Mouse (Mus musculus) adrenal gland, adult 2 months (tissue): ENCODE data around the gene Wdfy2. TPM values are rescaled to one million over a fixed set of nuclear protein-coding genes. Genes with fewer than 3 reads are reported as not detected.
"Not testable (repeated sequence)": the region's sequence is repeated elsewhere in the genome, so short reads cannot be mapped to it uniquely, and the experiment has no call there.

ENCODE experiments used
- DNase-seq: peaks from one replicate; pipeline ENCODE4 v3.0.0; 2021
- polyA plus RNA-seq: library from polyadenylated mRNA; depleted of rRNA; stranded (reverse); fragments of >200 nt; gene quantifications from 2 replicates; pipeline ENCODE4 v1.2.3, GENCODE M21; 2012
- total RNA-seq, 2 experiments: library from RNA; stranded (reverse); gene quantifications; 2 replicates each; pipeline ENCODE4 v1.2.3; 2021

Gene Wdfy2
- total and polyA plus RNA-seq, 3 experiments = 14.0 to 31.9 (median 29.5) TPM

DNA sequence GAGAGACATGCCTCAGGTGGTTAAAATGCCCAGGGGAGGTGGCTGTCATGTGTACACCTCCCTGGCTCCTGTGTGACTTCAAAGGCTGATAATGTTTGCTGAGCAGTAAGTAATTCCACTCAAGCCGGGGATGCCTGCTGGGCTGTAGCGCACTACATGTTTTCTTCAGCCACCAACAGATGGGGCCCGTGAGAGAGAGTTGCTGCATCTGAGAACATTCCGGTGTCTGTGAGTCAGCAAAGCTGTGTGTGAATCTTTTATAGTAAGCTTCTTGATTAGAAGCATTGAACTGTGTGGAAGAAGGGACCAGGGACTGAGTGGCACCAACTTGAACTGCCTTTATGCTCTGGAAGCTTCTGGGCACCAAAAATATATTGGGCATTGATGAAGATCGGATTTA lies 42.0 kb downstream of the Wdfy2 start:
- peak; percentile 88 for DNase-seq

DNA sequence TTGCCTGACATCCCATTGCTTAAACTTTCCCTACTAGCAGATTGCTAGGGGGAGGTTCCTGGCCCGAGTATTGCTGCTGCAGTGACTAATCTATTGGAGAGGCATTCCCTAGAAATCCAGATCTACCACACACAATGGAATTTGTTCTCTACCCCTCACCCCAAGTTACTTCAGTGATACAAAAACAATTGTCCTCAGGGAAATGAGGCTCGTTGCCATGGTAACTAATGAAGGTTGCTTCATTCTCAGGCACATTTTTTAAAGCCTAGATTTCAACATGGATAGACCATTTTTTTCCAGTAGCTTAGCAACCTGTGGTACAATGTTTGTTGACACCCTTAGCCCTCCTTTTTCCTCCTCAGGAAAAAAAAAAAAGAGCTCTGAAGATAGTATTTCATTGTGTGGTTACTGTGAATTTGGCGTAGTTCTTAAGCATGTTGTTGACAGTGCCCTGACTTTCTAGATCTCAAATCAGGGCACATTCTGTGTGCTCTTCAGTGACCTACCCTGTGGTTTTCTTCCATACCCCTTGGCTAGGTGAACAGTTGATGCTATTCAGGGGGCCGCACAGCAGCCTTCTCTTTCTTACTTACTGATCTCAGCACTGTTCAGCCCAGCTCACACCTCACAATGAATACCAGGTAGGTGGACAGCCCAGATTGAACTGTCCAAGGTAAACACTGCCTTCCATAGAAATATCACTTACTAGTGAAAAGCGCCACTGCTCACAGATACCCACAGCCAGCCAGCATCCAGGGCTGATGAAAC lies 42.8 kb downstream of the Wdfy2 start:
- peak; percentile 66 for DNase-seq

DNA sequence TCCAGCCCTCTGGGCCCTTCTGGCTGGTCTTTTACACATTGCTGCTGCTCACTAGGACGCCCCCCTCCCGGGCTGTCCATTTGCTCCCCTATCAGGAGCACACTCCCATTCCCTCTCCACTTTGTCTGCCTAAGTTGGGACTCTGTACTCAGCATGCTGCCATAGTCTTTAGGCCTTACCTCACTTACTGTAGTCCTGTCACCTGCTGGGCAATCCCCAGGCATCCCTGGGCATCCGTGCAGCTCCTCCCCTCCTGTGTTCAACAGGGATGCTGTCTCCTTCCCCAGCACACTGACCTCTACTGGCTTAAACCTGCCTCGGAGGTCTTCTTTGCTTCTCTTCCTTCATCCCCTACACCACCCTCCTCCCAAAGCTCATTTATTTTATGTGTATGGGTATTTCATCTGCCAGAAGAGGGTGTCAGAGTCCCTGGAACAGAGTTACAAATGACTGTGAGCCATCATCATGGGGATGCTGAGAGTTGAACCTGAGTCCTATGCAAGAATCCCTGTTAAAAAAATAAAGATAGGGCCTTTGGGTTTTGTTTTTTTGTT lies 44.7 kb downstream of the Wdfy2 start:
- no peak for DNase-seq

DNA sequence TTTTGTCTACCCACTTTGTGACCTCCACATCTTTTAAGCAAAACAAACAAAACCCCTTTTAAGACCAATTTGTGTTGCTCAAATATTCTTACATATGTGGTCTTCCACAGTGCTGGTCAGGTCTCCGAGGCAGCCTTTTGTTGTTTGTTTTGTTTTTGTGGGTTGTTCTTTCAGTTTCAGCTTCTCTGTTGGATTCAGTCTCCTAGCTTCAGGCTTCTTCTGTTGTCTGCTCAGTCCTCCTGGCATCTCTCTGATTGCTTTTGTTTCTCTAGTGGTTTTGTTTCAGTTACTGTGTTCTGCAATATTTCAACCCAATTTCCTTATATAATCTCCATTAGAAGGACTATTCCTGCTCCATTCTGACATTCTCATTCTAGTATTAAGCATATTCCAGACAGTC lies 46.1 kb downstream of the Wdfy2 start:
- DNase-seq = no peak

DNA sequence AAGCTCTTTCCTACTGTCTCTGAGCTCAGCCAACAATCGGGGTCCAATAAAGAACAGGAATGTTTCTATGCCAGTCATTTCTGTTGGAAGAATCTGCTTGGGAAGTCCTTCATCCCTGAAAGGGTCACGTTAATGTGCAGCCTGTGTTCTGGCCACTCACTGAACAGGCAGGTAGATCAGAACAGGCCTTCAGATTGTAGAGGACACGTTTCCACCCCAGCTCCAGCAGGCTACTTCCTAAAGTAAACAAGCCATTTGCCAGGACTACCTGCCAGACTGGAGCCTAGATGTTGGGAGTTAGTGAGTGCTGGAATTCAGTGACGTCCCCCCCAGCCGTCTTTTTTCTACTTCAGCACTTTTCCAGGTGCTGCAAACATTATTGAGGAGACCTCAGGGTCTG lies 46.7 kb downstream of the Wdfy2 start:
- DNase-seq = no peak

DNA sequence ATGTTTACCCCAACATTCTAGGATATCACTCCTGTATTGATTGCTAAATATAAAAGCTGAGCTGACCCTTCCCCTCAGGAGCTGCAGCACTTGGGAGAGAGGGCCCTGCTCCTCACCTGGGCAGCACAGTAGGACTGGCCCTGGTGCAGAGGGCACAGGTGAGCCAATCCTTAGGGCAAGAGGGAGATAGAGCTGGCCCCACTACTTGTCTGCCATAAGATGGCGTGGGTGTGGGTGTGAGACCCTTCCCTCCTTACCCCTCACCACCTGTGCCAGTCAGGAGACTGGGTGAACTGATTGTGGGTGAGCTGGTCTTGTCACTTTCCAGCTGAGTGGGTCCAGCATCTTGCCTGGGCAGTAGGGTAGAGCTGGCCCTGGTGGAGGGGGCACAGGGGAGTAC lies 47.2 kb downstream of the Wdfy2 start:
- DNase-seq = no peak

DNA sequence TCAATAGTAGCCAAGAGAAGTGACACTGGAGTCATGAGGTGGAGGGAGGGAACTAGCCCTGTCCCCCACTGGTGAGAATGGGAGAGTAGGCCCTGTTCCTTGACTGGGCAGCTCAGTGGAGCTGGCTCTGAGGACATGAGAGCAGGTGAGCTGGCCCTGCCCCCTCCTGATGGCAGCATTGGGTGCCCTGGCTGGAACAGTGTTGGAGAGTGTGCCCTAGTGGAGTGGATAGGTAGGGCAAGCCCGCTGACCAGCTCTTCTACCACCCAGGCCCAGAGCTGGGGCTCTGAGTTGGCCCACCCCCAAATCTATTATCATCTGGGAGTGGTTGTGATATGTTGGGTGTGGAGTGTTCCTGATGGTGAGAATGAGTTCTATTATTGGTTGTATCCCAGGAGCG lies 47.7 kb downstream of the Wdfy2 start:
- DNase-seq = no peak

DNA sequence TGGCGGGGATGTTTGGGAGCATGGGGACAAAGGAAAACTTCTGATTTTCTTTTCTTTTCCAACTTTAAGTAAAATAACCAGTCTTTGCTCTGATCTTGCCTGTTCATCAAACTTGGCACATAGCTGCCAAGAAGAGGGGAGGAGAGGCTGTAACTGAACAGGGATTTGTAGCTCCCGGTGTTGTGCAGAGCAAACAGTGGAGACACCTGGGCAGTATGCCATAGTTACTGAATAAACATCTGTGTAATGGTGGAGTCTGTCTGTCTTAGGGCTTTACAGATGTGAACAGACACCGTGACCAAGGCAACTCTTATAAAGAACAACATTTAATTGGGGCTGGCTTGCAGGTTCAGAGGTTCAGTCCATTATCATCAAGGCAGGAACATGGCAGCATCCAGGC lies 53.9 kb downstream of the Wdfy2 start:
- no peak for DNase-seq

DNA sequence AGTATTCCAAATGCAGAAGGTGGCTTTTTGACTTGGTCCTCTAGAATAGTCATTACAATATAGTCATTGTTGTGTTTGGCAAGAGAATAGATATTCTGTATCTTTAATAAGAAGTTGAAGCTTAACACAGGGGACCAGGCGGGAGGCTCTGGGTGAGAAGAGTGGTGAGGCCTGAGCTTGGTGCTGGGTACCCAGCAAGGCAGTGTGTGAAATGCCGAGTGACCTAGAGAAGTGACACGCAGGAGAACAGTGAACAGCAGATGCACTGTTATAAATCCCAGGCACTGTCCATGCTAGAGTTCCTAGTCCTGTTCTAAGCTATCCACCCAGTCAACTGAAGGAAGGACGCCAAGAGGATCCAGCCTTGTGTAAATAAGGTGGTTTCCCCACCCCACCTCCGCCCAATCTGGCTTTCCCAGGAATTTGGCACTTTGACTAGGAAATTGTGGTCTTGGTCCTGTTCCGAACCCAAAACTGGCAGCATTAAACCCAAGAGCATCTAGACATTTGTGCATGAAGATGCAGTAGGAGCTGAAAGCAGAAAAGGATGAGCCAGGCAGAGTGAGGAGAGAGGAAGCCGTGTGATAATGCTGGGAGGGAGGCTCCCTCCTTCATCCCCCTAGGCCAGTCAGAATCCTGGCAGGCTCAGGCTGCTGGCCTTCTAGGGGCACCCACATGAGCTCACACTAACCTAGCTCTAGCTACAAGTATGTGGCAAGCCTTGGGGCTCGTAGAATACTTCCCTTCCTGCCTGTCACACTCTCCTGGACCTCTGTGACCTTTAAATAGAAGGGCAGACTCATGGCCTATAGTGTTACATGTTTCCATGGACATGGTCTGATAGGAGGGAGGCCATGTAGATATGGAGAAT lies 55.5 kb downstream of the Wdfy2 start:
- DNase-seq = no peak

DNA sequence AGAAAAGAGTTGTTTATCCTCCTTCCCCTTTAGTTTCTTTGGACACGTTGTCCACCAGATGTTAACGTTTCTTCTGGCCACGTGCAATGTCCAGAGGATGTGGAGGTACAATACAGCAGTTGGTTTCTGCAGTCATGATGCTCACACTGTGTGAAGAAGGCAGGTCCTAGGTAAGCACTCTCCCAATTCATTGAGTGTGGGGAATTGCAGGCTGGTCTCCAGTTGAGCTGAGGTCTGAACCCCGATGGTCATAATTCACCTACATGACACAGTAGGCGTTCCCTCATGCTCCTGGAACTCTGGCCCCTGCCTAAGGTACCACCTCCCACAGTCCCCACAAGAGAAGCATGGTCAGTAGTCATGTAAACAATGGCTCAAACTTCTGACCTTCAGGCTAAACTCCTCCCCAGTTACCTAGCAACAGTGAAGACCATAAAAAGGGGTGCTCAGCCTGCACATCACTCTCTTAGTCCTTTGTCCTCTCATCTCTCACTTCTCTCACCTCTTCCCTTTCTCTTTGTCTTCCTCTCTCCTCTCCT lies 56.2 kb downstream of the Wdfy2 start:
- DNase-seq = not testable (repeated sequence)

DNA sequence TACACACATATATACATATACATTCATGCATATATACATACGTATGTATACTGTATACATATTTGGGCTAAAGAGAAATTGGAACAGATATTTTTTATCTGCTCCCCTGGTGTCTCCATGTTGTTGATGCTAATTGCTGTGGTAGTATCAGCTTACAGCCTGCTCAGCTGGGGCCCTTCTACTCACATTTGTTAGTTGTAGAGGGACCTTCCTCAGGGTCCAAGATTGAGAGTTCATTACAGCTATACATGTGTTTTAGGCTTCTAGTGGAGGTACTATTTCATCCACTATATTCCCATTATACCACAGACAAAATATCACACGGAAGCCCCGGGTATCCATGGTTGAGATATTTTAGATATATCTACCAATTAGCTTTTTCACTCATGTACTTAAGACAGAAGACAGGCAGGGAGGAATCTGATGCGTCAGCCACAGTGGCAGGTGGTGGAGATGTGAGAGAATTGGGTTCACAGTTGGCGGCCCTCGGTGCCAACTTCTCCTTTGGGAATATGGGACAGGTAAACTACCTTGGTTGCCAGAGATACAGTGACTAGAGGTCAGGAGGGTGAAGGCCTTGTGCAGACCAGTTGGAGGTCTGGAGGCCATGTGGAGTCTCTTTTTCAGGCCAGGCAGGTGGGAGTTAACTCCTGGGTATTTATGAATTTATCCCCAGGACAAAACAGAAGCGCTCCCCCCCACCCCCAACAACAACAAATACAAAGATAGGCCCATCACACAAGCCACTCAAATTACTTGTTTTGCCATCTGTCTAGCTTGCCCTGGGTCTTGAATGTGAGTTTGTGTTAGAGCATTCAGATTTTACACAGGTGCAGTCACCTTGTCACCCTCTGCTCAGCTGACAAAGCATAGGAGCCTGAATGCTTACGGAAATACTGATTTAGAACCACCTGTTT lies 57.7 kb downstream of the Wdfy2 start:
- no peak for DNase-seq

DNA sequence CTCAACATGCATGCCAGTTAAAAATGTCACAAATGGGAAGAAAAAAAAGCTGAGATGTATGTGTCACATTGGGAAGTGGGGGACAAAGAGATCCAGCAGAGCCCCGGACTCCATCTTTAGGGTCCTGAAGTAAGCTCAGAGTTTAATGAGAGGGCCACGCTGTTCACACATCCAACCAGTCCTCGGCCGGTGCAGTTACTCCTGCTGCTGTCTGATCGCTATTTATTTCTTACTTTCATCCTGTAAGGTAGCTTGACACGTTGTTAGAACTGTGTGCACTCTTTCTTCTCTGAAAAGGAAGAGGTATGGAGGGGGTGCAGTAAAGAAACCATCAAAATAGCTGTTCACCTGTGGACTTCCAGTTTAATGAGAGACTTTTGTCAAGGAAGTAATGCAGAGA lies 60.6 kb downstream of the Wdfy2 start:
- no peak for DNase-seq

DNA sequence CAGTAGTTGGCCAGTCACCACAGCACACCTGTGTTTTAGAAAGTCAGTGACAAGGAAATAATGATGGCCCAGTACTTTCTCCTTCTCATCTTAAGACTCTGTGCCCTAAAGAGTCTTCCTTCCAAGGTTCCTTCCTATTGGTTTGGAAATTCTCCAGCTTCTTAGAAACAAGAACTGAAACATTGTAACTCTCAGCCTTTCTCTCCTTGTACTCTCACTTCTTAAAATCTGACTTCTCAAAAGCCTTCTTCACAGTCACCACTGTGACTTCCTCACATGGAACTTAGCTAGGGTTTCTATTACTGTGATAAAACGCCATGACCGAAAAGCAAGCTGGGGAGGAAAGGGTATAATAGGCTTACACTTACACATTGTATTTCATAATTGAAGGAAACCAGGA lies 70.4 kb downstream of the Wdfy2 start:
- DNase-seq = no peak

DNA sequence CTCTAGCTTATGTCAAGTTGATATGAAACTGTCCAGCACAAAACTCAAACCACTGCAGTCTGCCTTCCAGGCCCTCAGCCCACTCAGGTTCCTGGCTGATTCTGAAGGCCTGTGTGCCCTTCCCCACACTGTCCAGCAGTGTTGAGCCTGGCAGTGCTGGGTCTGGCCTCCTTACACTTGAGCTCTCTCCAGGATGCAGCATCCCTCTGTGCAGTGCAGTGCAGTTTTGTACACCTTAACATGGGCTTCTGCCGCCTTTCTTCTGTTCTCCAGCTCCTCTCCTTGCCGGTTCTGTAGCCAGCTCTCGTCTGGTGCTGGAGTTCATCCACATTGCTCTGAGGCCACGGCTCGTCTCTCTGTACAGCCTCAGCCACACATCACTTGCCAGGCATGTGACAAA lies 71.1 kb downstream of the Wdfy2 start:
- no peak for DNase-seq

DNA sequence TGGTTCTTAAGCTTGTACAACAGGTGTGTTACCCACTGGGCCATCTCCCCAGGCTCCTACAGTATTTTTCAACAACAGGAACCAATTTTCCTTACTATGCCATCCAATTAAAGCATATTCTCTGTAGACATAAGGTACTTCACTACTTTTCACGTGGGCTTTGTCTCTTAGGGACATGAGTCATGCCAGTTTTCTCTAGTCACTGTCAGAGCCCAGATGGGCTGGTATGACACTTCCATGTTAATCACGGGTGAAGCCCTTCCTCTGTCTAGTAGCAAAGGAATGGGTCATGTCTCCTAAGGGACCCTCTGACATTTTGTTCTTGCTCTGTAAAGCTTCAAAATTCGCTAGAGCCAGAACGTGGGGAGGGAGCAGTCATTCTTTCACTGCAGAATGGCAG lies 73.4 kb downstream of the Wdfy2 start:
- DNase-seq = no peak

DNA sequence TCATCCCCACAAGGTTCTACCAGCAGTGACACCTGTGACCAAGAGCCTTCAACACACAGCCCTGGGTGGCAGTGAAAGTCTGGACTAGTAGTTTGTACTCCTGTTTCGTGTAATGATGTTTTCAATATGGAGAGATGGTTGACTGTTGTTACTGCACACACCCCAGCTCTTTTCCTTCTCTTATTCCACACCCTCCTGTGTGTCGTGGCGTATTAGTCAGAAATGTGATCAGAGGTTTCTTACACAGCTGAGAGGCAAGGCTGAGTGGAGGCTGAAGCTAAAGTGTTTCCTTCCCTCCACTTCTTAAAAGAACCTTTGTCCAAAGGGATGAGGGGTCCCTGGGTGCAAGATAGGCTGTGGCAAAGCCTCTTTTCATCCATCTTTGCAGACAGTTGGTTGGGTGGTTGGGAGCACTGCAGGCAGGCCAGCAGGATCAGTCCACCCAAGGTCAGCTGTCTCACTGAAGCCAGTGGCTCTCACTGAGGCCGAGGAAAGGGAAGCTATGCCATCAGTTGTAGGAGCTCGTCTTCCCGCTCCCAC lies 77.7 kb downstream of the Wdfy2 start:
- peak; percentile 47 for DNase-seq

DNA sequence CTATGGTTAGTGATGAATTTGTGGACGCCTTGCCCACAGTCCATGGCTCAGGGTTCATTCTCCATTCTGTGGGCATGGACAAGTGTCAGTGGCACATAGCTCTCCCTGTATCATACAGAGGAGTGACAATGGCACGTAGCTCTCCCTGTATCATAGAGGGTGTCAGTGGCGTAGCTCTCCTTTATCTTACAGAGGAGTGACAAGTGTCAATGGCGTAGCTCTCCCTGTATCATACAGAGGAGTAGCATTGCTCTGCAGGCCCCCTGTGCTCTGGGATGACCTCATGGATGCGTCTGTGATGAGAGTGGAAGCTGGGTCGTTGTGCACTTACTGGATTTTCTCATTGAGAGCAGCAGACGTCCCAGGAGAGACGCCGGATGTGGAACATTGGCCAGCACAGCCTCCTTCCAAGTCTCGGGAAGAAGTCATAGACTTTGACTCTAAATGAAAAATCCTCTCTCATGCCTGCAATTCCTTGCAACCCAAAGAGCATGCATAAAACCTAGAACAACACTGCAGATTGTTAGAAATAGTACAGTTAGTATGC lies 79.1 kb downstream of the Wdfy2 start:
- no peak for DNase-seq

DNA sequence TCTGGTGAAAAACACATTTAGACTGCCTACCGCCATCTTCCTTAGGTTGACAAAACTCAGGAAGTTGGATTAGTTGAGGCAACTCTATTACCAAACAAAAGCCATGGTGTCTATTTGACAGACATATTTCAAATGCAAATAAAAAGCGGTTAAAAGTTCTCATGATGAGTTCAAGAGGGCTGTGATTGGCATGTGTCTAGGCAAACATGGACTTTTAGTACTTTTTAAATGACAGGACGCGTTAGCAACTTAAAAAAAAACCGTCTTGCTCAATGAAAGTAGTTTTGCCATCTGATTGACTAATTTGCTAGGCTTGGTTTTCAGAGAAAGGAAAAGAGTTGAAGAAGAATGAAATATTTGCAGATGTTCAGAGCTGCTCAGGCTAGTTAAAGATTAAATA lies 83.9 kb downstream of the Wdfy2 start:
- DNase-seq = no peak

DNA sequence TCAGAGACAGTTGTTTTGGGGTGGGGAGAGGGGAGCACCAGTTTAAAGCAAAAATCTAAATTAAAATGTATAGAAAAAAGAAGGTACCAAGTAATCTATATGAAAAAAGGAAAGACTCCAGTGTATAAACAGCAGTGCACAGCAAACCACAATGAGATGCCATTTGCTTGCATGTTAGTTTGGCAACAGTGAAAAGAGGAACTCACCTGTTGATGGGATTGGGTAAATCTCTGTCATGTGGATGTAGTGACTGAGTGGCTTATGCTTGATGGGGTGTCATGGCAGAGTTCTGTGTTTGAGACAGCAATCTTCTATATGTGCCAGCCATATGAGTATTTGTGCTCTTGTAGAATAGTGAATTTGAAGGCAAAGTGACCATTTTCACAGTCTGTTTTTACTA lies 85.2 kb downstream of the Wdfy2 start:
- no peak for DNase-seq

DNA sequence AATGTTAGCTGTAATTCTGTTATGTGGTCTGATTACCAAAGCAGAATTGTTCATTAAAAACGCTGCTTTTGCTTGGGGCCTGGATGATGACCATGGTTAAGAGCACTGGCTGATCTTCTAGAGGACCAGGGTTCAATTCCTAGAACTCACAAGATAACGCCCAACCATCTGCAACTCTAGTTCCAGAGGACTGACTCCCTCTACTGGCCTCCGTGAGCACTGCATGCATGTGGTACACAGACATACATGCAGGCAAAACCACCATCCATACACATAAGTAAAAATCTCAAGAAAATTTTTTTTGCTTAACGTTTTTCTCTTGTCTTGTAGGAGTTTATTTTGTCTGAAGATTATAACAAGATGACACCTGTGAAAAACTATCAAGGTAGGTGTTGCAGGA lies 87.3 kb downstream of the Wdfy2 start:
- no peak for DNase-seq

DNA sequence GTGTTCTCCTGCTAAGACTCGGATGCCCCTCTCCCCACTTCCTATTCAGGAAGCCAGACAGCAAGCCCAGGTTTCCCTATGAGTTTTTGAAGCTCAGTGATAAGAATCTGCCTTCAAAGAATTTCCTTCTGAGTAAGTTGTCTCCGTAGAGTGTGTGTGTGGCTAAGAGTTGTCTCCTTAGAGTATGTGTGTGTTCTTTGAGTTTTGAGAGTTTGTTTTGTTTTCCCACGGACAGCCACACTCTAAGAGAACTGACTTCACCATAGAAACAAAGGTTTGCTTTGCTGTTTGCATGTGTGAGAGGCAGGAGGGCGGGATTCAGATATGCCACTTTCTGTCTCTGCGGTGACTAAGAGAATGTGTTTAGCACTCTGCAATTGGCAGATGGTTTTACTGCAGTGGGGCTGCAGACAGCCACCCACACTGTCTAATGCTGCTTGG lies 90.6 kb downstream of the Wdfy2 start:
- no peak for DNase-seq
